Mouse (Mus musculus): Measurements from ENCODE around the gene Atp9a.
"Not testable (repeated sequence)": the region's sequence is repeated elsewhere in the genome, so short reads cannot be mapped to it uniquely, and the experiment has no call there.

The Atp9a gene

DNA sequence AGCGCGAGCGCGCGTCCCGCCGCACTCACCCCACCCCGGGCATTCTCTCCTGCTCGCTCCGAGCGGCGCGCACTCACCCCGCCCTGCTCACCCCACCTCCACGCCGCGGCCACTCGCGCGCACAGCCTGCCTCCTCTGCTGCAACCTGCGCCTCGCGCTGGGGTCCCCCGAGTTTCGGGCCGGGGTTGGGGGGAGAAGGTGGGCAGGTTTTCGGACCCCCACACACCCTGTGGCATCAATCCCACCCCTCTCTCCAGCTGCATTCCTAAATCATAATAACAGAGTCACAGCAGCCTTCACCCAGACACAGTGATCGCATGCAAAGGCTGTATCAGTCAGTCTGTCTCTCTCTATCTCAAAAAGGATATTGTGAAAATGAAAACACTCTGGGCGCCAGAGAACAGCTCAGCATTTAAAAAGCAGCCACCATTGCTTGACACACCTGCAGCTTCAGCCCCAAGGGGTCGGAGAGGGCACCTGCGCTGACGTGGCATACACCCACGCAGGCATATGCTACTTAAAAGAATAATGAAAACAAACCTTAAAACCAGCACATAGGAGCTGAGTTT is at the start of gene Atp9a:
Gene Atp9a (minus strand): TSS at position 351 of the 569 bp plus-strand sequence.
- peak; percentile 24 to 27 for DNase-seq

DNA sequence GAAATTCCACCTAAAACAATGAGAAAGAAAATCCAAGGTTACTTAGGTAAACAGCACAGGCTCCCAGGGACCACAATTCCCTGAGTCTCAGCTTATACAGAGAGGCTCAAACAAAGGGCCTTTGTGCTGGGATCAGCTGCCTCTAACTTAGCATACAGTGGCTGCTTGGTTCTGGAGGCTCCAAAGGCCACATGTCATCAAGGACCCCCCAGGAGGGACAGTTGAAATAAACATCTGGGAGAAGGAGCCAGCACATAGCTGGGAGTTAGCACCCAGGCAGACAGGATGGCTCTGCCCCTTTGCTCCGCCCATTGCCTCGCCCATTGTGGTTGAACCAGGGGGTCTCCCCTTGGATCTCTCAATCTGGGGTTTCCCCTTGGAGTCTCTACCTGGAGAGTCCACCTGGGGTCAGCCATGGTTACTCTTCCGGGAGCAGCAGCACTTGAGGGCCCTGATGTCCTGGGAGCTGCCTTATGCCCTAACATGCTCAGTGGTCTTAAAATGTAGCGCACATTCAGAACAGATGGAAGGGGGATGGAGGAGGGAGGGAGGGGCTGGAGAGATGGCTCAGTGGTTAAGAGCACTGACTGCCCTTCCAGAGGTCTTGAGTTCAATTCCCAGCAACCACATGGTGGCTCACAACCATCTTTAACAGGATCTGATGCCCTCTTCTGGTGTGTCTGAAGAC is 49.0 kb upstream of the Atp9a start:
- DNase-seq = no peak

DNA sequence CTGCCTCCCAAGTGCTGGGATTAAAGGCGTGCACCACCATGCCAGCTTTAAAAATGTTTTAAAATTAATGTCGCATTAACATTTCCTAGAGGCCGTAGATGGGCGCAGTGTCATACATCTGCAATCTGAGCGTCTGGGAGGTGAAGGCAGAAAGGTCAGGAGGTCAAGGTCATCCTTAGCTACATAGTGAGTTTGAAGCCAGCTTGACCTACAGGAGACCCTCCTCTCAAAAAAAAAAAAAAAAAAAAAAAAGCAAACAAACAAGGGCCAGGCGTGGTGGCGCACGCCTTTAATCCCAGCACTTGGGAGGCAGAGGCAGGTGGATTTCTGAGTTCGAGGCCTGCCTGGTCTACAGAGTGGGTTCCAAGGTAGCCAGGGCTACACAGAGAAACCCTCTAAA is 44.0 kb upstream of the Atp9a start:
- no peak for DNase-seq

DNA sequence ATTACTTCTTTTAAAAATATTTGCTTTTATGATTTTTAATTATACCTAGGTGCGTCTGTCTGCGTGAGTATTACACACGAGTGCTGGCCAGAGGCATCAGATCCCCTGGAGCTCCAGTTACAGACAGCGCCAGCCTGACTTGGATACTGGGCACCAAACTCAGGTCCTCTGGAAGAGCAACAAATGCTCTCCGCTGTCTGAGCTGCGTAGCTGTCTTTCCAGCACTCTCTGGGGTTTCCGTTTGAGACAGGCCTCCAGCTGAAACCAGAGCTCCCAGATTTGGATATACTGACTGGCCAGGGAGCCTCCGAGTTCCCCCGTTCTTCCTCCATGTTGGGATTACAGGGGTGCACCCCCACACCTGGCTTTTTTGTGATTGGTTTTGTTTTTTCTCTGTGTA is 38.4 kb upstream of the Atp9a start:
- no peak for DNase-seq

DNA sequence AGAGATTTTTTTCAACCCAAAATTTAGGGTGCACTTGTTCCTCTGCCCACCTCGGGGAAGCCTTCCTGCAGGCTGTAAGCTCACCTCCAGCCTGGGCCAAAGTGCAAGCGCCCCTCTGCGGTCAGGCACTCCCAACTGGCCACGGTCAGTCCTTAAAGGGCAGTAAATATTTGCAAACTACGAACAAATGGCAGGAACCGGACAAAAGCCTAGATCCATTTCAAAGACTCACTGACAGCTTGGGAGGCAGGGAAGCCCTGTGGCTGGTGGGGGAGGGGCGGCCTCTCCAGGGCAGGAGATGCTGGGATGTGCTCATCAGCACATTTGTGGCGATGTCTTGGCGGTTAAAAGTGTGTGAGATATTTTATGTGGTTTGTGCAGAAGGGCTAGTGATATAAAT is 37.8 kb upstream of the Atp9a start:
- DNase-seq = no peak

DNA sequence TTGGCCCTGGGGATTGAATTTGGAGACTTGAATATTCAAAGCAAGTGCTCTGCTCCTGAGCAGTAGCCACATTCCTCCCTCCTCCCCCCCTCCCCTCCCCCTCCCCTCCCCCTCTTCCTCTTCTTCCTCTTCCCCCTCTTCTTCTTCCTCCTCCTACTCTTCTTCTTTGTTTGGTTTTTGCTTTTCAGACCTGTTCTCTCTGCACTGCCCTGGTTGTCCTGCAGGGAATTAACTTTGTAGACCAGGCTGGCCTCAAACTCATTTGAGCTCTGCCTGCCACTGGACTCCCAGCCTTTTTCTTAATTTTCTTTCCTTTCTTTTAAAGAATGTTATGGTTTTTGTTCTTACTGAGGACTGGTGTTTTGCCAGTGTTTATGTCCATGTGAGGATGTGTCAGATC is 35.3 kb upstream of the Atp9a start:
- DNase-seq = no peak

DNA sequence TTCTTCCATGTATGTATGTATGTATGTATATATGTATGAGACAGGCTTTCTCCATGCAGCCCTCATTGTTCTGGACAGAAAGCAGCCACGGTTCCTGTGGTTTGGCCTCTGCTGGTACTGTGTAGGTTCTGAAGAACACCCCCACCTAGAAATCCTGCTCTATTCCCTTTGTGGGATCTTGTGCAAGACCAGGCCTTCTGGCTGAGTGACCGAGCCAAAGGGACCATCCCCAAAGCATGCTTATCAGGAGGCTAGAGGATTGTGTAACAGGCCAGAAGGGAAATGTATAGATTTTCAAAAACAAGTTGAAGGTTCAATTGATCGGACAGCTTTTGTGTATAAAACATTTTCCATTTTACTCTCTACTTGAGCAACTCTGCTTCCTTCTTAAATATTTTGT is 34.0 kb upstream of the Atp9a start:
- DNase-seq = no peak

DNA sequence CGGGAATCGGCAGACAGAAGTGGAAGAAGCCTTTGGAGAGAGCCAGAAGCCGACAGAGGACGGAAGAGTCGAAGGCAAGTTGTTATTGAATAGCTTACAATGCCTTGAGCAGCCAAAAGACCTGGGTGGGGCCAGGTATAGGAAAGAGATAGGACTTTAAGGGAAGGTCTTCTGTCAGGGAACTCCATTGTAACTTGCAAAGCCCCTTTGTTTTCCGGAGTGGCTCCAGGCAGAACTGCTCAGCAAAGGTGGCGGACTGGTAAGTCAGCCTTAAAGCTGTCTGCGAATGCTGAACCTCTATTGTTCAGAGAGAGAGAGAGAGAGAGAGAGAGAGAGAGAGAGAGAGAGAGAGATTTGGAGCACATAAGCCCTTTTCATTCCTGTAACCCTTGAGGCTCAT is 27.1 kb upstream of the Atp9a start:
- DNase-seq = no peak

DNA sequence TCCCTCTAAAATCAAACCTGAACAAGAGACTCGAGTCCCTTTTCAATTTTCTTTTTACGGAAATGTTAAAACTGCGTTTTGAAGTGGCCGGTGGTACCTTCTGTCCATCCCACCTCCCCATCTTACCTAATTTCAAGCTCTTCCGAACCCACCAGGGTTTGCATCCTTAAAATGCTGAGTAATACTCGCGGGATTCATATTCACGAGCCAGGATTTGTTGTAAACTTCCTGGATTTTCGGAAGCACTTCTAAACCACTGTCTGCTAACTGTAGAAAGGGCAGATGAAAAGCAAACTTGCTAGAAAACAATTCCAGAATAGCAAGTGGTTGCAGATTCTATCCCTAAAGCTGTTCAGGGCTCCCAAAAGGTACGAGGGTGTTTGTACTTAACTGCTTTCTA is 25.4 kb upstream of the Atp9a start, which contains the start of gene Sall4:
Gene Sall4 (minus strand): TSS at position 362 of the 400 bp plus-strand sequence.
- DNase-seq = no peak

DNA sequence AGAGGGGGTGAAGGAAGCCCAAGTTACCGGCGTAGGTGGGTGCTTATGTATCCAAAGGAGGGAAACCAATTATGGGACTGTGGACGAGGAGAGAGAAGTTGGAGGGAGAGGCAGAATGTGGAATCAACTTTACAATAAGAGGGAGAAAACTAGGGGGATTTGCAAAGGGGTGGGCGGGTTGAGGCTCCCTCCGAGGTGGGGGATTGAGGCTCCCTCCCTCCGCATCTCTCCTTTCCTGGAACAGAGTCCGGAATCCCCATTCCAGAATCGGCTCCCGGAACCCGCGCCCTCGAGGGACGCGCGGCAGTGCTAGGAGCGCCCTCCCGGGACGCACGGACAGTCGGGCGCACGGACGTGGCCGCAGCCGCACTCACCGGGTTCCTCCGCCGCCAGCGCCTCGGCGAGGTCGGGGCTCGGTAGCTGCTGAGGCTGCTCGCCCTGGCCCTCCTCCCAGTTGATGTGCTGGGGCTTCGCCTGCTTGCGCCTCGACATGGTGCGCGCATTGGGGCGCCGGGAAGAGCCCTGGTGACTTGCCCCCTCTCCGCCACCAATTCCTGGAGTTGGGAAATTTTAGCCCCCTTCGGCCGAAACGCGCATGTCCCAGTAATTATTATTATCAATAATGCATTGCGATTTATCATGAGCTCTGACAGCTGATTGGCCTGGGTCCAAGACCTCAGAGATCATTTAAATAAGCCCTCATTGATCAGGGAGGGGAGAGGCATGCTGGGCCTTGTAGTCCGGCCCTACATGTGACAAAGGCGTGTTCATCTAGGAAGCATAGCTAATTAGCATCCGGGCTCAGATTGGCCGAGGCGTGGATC is 24.5 kb upstream of the Atp9a start:
- DNase-seq = no peak

DNA sequence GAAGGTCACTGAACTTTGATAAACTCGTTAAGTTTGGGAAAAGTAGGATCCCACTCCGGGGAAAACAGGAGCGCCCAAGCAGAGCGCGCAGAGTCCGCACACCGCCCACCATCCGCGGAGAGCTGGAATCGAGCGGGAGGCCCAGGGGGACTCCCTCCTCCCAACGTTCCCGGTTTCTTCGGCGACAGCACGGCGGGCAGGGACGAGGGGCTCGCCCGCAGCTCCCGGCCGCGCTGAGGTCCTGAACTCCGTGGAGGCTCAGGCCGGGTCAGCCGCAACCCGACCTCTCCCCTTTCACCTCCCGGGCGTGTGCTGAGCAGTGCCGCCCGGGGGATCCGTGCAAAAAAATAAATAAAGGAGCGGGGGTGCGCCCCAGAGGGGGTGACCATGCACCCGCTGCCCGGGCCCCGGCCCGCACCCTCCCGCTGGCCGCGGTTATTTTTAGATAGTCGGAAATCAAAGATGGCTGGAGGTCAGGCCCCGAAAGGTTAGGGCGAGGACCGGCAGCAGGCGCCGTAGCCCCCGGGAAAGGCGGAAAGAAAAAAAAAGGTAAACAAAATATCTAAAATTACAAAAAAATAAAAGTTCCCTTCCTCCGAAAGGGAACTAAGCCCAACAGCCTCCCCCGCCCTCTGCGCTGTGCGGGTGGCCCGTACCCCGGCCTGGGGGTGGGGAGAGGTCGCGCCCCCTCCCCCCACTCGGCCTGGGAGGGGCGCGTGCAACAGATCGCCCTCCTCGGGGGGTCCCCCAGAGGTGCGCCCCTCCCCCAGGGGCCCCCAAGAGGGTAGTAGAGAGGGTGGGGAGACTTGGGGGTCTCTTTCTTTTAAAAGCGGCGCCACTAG is 23.7 kb upstream of the Atp9a start:
- no peak for DNase-seq

DNA sequence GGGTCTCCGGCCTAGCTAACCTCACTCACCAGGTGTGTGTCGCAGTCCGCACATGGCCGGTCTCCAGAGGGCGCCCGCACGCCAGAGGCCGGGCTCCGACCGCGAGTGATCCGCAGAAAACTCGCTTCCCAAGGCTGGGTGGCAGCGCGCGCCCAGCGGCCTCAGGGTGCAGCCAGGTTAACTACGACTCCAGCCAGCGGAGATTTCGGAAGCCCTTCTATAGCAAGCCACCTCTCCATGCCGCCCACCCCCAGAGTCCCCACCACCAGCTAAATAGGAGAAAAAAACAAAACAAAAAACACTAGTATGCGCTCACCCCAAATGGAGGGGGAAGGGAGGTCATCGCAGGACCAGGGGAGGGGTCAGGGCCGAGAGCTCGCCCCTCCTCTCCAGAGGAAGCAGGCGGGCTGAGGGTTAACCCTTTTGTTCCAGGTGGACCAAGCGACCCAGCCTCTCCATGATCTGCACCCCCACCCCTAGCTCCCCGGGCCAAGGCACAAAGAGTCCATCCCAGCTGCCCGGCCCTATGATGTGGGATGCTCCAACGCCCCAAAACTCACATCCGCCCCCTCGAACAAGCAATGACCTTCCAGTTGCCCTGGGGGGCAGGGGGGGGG is 23.0 kb upstream of the Atp9a start:
- DNase-seq = no peak

DNA sequence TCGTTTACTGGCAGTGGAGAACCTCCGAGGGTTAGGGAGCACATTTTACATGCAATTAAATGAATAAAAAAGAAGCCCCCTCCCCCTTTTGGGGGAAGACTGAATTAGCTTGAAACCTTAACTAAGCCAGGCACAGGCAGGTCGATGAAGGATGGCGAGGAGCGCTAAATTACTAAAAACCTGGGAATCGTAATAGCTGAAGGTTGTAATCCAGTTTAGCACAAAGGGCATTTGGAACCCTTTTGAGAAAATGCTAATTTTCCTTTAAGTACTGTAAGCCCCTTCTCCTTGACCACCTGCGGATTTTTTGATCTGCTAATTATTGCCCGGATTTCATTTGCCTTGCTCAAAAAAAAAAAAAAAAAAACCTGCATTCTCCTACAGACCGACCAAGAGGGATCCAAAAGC is 22.3 kb upstream of the Atp9a start:
- no peak for DNase-seq

DNA sequence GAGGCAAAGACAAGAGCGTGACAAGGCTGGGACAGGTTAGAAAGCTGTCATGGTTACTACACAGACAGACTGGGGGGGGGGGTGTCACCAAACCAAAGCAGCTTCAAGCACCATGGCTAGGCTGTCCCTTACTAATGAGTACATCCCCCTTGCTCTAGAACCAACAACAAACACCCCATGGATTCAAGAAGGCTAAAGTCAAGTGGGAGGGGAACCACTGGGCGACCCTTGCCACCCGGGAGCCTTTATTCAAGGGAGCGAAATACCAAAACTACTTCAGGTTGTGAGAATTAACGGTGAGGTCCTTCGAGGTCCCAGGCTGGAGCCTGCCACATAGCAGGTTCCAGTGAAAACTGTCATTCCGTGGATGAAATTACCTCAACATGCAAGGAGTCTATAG is 21.6 kb upstream of the Atp9a start:
- DNase-seq = no peak

DNA sequence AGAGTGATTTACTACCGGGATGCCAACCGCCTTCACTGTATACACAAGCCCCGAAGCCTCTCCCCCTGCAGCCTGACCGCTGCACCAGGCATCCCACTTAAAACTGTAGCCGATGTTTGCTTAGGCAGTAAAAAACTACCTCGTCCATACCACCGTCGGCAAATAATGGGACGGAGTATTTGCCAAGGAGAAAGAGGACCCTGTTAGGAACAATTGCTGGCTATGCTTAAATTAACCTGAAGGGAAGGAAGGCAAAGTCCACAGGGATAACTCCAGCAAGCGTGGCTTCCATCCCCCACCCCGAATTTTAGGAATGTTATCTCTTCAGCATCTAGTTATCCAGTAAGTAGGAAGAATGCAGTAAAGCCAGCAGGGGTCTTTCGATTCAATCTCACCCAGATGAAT is 20.2 kb upstream of the Atp9a start:
- DNase-seq = no peak

DNA sequence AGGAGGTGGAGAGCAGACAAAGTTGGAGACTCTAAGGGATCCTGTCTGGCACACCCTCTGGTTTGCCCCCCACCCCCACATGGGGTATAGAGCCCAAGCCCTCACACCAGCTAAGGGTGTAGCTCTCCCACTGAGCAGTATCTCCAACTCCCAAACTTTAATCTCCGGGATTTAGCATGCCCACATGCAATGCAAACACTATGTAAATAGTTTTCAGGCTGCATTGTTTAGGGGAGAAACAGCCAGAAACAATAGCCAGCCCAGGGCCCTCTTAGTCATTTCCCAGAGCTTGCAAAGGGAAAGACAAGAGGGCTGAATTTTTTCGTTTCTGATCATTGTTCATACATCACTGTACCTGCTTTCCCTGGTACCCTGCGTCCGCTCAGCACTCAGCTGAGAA is 19.7 kb upstream of the Atp9a start:
- DNase-seq = no peak

DNA sequence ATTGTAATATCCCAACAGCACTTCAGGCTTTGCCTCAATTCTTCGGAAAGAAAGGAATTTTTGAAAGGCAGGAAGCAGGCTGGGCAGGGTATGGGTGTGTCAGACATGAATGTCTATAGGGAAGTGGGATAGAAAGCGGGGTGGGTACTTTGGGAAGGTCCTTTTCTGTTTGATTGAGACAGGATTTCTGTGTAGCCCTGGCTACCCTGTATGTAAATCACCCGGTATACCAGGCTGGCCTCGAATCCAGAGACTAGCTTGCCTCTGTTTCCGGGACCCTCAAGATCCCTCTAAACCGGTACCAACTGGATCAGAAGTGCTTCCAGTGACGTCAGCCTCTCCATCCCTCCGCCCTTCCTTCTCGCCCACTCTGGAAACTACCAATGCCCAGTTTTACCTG is 18.9 kb upstream of the Atp9a start:
- no peak for DNase-seq

DNA sequence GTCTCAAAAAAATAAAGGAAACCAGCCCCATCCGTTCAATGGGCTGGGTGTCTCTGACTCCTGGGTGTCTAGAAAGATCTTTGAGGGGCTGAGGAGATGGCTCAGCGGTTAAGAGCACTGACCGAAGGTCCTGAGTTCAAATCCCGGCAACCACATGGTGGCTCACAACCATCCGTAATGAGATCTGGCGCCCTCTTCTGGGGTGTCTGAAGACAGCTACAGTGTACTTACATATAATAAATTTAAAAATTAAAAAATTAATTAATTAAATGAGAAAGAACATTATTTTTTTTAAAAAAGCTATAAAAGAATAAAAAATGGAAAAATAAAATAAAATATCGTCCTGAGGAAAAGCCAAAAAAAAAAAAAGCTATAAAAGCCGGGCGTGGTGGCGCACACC is 2.2 kb upstream of the Atp9a start:
- not testable (repeated sequence) for DNase-seq

DNA sequence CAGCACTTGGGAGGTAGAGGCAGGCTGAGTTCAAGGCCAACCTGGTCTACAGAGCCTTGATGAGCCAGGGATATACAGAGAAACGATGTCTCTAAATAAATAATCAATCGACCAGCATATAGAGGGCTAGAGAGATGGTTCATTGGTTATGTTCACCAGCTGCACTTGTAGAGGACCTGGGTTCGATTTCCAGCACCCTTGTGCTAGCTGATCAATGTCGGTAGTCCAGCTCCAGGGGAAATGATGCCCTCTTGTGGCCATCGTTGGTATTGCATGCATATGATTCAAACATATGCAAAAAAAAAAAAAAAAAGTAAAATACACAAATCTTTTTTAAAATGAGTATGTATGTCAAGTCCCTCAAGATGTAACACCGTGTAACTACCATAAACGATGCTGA is 440 bp upstream of the Atp9a start:
- DNase-seq = peak; percentile 63 to 69

DNA sequence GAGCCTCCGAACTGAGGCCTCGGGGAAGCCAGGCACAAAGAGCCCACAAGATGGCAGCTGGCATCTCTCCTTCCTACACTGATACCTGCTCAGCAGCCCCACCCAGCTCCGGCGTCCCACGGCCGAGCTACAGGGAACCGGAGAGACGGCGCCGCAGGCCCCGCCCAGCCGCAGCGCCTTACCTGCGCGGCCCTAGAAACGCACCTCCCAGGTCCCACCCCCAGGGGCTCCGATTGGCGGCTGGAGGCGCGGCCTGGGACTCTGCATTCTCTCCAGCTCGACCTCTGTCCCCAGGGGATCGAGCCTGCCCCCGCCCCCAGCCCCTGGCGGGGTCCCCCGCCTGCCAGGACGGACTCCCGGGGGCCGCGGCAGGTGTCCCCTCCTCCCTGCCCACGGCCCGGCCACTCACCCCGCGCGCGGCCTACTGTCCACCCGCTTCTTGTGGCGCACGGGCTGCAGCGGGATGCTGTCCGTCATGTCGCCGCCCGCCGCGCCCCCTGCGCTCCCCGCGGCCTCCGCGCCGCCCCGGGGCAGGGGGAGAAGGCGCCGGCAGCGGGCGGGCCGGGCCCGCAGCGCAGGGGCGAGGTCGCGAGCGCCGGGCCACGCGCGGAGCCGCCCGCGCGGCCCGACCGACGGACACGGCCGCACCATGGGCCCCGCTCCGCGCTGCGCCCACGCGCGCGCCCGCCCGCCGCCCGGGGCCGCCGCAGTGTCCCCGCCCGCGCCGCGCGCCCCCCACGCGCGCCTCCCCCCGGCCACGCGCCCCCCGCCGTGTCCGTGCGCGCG is 743 bp downstream of the Atp9a start:
- DNase-seq = peak; percentile 23 to 24

DNA sequence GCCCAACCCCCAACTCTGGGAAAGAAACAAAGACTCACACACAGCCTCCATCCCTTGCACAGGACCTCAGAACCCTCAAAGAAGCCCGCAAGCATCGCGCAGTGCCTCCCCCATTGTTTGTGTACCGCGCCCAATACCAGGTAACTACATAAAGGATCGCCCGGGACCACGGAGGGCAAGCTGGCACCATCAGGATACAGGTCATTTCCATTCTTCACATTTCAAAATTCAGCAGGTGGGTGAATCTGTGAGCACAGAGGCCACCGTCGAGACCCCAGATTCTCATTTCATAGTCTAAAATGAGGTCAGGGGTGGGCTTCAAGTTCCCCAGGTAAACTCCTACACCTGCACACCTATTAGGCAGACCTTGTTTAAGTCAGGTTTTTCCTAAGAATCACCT is 1.7 kb downstream of the Atp9a start:
- no peak for DNase-seq

DNA sequence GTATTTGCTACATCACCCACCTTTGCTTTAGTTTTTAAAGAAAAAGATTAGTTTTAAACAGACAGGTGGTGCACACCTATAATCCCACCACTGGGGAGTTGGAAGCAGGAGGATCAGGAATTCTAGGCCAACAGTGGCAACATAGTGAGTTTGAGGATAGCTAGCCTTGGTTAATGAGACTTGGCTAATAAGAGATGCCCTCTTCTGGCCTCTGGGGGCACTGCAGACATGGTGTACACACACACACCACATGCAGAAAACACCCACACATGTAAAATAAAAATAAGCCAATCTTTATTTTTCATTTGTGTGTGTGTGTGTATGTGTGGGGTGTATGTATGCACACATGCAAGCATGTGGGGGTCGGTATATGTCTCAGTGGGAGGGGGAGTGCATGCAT is 3.4 kb downstream of the Atp9a start:
- DNase-seq = no peak

All from B cell, adult 2 months (primary cell).